Mouse (Mus musculus): ENCODE measurements at regions not wholly inside any gene's neighbourhood (a gene's known extent, or its start where the extent isn't known, plus 50 kb on each side); places are given as distances from the start of the nearest gene placed in this dataset.

DNA sequence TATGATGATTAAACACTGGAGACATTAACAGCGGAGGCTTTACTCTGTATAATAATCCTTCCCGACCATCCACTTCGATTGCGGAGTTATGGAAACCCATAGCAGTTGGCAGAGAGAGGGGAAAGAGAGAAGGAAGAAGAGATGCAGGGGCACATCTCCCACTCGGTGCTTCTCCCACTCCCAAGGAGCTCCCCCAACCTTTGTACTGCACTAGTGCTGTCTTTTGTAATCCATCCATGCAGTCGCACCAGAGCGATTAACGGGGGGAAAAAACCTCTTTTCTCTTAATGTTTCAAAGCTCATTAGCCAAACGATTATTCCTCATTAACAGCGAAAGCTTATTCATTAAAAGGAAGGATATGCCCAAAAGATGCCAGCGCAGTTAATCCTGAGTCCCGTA is 244.6 kb upstream of the Pmfbp1 start:
- Histone ChIP-seq H3K36me3 (ENCODE audit: control insufficient read depth, insufficient read depth, low read length) (no peaks in the 10 kb centered on the region), H3K4me1 (ENCODE audit: control insufficient read depth, insufficient read depth, insufficient read length, low read length) (no peaks in the 10 kb centered on the region), H3K4me3 (ENCODE audit: low read depth, low read length) (no peak overlapping the region), H3K27me3 (ENCODE audit: control insufficient read depth, insufficient read depth, low read length) (no peaks in the 10 kb centered on the region), H3K27ac (ENCODE audit: insufficient read depth, low read depth, low read length) (no peak overlapping the region)
- 88% methylated on average over 12 of the region's 12 CpGs for WGBS
- TF ChIP-seq CTCF (IDR thresholded peaks at IDR 0.05; ENCODE audit: extremely low read depth, insufficient read length, insufficient replicate concordance, low read depth, low read length): no peak
- TF ChIP-seq POLR2A (IDR thresholded peaks at IDR 0.05; ENCODE audit: low read depth, low read length): no peak

DNA sequence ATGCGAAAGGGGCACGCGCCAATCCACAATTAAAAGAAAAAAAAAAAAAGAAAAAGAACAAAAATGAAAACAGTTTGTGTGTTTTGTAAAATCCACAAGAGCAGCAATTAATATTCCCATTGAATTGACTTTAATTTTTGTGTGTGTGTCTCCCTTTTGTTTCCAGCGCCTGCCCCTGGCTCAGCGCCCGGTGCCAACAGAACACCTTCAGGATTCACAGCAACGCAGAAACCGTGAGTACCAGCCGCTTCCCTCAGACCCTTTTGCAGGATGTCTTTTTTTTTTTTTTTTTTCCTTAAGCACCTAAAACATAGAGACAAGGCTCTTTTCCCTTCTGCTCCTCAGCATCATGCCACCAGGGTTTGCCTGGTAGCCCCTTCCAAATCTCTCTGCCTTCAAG is 244.1 kb upstream of the Pmfbp1 start:
- Histone ChIP-seq H3K4me3 (ENCODE audit: low read depth, low read length) (no peak overlapping the region), H3K4me1 (ENCODE audit: control insufficient read depth, insufficient read depth, insufficient read length, low read length) (no peaks in the 10 kb centered on the region), H3K27me3 (ENCODE audit: control insufficient read depth, insufficient read depth, low read length) (no peaks in the 10 kb centered on the region), H3K27ac (ENCODE audit: insufficient read depth, low read depth, low read length) (no peak overlapping the region), H3K36me3 (ENCODE audit: control insufficient read depth, insufficient read depth, low read length) (no peaks in the 10 kb centered on the region)
- TF ChIP-seq CTCF (IDR thresholded peaks at IDR 0.05; ENCODE audit: extremely low read depth, insufficient read length, insufficient replicate concordance, low read depth, low read length) (no peak), POLR2A (IDR thresholded peaks at IDR 0.05; ENCODE audit: low read depth, low read length) (no peak)
- 88% methylated on average over 9 of the region's 9 CpGs for WGBS

DNA sequence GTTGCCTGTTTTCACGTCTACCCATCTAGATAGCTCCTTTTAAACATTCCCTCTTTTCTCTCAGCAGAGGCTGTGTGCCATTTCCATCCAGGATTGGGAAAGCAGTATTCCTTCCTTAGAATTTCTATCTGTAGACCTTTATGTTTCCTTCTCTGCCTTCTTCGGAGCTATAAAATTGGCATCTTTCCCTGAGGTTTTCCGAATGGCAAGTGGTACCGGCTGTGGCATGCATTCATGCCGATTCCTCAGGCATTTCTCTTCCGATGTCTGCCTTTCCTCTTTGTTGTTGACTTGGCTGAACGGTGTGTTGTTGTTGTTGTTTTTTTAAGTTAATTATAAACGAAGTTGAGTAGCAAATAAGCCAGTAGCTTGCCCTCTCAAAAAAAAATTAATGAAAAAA is 243.3 kb upstream of the Pmfbp1 start:
- WGBS: 77% methylated on average over 8 of the region's 8 CpGs

DNA sequence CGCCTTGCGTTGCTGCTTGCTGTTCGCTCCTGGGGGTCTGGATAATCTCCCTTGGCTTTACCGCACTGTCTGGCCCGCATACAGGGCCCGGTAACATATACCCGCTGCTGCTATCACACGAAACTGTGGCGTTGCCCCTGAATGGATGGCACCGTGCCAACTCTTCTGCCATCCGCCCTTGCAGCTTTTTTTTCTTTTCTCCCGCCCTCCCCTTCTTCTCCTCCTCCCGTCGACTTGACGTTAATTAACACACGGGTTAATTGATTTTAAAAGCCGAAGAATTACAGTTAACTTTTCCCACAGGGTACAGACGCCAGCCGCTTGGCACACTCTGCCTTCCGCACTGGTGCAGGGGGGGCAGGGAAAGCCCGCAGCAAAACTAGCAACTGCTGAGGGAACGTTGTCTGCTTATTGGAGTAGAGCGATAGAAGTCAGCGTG is 242.4 kb upstream of the Pmfbp1 start:
- no peaks in the 10 kb centered on the region for H3K36me3 ChIP-seq (ENCODE audit: control insufficient read depth, insufficient read depth, low read length)
- 72% methylated on average over 24 of the region's 24 CpGs for WGBS
- H3K27me3 ChIP-seq (ENCODE audit: control insufficient read depth, insufficient read depth, low read length): no peaks in the 10 kb centered on the region
- H3K4me1 ChIP-seq (ENCODE audit: control insufficient read depth, insufficient read depth, insufficient read length, low read length): no peaks in the 10 kb centered on the region
- no peak overlapping the region for H3K4me3 ChIP-seq (ENCODE audit: low read depth, low read length)
- TF ChIP-seq CTCF (IDR thresholded peaks at IDR 0.05; ENCODE audit: extremely low read depth, insufficient read length, insufficient replicate concordance, low read depth, low read length) (no peak), POLR2A (IDR thresholded peaks at IDR 0.05; ENCODE audit: low read depth, low read length) (no peak)
- H3K27ac ChIP-seq (ENCODE audit: insufficient read depth, low read depth, low read length): no peak overlapping the region

More for the DNA sequence above, 243.3 kb upstream of the Pmfbp1 start:
- no peaks in the 10 kb centered on the region for H3K27me3 ChIP-seq (ENCODE audit: control insufficient read depth, insufficient read depth, low read length)
- H3K36me3 ChIP-seq (ENCODE audit: control insufficient read depth, insufficient read depth, low read length): no peaks in the 10 kb centered on the region
- H3K4me3 ChIP-seq (ENCODE audit: low read depth, low read length): no peak overlapping the region
- H3K27ac ChIP-seq (ENCODE audit: insufficient read depth, low read depth, low read length): no peak overlapping the region
- TF ChIP-seq POLR2A (IDR thresholded peaks at IDR 0.05; ENCODE audit: low read depth, low read length) (no peak), CTCF (IDR thresholded peaks at IDR 0.05; ENCODE audit: extremely low read depth, insufficient read length, insufficient replicate concordance, low read depth, low read length) (no peak)
- no peaks in the 10 kb centered on the region for H3K4me1 ChIP-seq (ENCODE audit: control insufficient read depth, insufficient read depth, insufficient read length, low read length)

DNA sequence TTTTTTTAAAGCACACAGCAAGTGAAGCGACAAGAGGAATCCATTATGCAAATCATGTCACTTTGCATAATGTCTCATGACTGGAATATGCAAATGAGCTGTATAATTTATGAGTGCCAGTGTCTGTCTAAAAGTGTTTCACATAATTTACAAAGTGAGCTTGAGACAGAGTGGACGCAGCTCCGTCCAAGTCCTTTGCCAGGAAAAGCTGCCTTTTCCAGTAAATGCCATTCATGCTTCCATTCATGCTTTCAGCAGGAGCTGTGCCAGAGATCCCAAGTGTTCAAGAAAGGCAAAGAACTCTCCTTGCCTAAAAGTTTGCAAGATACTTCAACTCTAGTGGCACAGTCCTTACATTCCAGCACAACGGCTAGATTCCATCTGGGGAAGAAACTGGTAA is 241.4 kb upstream of the Pmfbp1 start:
- no peak overlapping the region for H3K4me3 ChIP-seq (ENCODE audit: low read depth, low read length)
- H3K4me1 ChIP-seq (ENCODE audit: control insufficient read depth, insufficient read depth, insufficient read length, low read length): no peaks in the 10 kb centered on the region
- H3K36me3 ChIP-seq (ENCODE audit: control insufficient read depth, insufficient read depth, low read length): no peaks in the 10 kb centered on the region
- no peak for TF ChIP-seq CTCF (IDR thresholded peaks at IDR 0.05; ENCODE audit: extremely low read depth, insufficient read length, insufficient replicate concordance, low read depth, low read length)
- no peak for TF ChIP-seq POLR2A (IDR thresholded peaks at IDR 0.05; ENCODE audit: low read depth, low read length)
- no peaks in the 10 kb centered on the region for H3K27me3 ChIP-seq (ENCODE audit: control insufficient read depth, insufficient read depth, low read length)
- no peak overlapping the region for H3K27ac ChIP-seq (ENCODE audit: insufficient read depth, low read depth, low read length)
- WGBS: 76% methylated on average over 4 of the region's 4 CpGs

DNA sequence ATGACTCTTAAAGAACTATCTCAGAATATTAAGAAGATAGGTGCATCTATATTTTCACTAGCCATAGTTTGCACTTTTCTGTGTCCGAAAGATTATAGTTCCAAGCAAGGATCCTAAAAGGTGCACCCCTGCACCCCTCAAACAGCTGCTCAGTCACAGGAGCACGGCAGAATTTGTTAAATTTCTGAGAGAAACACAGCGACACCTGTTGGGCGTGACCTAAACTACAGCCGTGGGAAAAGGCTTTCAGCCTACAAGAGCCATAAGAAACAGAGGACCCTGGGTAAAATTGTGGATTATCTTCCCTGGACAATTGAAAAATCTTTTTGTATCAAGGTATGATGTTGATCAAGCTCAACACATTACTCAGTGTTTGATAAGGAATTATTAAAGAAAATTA is 214.7 kb upstream of the Pmfbp1 start:
- H3K27me3 ChIP-seq (ENCODE audit: control insufficient read depth, insufficient read depth, low read length): no peaks in the 10 kb centered on the region
- 14% methylated on average over 5 of the region's 5 CpGs for WGBS
- H3K4me1 ChIP-seq (ENCODE audit: control insufficient read depth, insufficient read depth, insufficient read length, low read length): no peaks in the 10 kb centered on the region
- H3K36me3 ChIP-seq (ENCODE audit: control insufficient read depth, insufficient read depth, low read length): no peaks in the 10 kb centered on the region
- no peak for TF ChIP-seq POLR2A (IDR thresholded peaks at IDR 0.05; ENCODE audit: low read depth, low read length)
- peak; percentile 53; the same call in 1 of the 2 replicates for TF ChIP-seq CTCF (IDR thresholded peaks at IDR 0.05; ENCODE audit: extremely low read depth, insufficient read length, insufficient replicate concordance, low read depth, low read length)
- H3K27ac ChIP-seq (ENCODE audit: insufficient read depth, low read depth, low read length): no peak overlapping the region
- H3K4me3 ChIP-seq (ENCODE audit: low read depth, low read length): no peak overlapping the region

DNA sequence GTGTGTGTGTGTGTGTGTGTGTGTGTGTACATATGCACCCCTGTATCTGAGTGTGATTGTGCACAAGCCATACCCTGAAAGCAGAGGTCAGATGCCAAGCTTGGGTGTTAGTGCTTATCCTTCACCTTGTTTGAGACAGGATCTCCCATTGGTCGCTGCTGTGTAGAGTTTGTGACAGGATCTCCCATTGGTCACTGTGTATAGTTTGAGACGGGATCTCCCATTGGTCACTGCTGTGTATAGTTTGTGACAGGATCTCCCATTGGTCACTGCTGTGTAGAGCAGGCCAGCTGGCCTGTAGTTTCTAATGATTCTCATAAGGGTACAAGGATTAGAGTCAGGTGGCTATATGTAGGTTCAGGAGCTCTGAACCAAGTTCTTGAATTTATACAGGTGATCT is 213.3 kb upstream of the Pmfbp1 start:
- Histone ChIP-seq H3K4me1 (ENCODE audit: control insufficient read depth, insufficient read depth, insufficient read length, low read length) (no peaks in the 10 kb centered on the region), H3K36me3 (ENCODE audit: control insufficient read depth, insufficient read depth, low read length) (no peaks in the 10 kb centered on the region), H3K27ac (ENCODE audit: insufficient read depth, low read depth, low read length) (no peak overlapping the region), H3K4me3 (ENCODE audit: low read depth, low read length) (no peak overlapping the region), H3K27me3 (ENCODE audit: control insufficient read depth, insufficient read depth, low read length) (no peaks in the 10 kb centered on the region)
- WGBS: 77% methylated on average over 2 of the region's 2 CpGs
- TF ChIP-seq POLR2A (IDR thresholded peaks at IDR 0.05; ENCODE audit: low read depth, low read length): no peak
- no peak for TF ChIP-seq CTCF (IDR thresholded peaks at IDR 0.05; ENCODE audit: extremely low read depth, insufficient read length, insufficient replicate concordance, low read depth, low read length)

DNA sequence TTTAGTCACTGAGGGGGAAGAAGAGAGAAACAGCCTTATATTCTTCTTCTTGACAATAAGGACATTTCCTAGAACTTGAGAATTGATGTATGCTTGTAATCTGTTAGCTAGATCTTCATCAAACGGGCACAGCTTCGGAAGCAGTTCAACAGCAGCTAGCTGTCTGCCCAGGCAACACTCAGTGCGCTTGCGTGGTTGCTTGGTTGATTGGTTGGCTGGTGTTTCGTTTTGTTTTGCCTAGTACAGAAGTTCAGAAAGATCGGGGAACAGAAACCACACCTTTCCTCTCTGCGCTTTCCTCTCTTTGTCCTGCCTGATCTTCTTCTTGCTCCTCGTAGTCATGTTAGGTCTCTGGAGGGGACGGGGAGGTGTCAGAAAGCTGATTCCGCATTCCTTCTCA is 212.2 kb upstream of the Pmfbp1 start:
- WGBS: 51% methylated on average over 10 of the region's 10 CpGs
- TF ChIP-seq POLR2A (IDR thresholded peaks at IDR 0.05; ENCODE audit: low read depth, low read length): no peak
- TF ChIP-seq CTCF (IDR thresholded peaks at IDR 0.05; ENCODE audit: extremely low read depth, insufficient read length, insufficient replicate concordance, low read depth, low read length): no peak
- H3K4me1 ChIP-seq (ENCODE audit: control insufficient read depth, insufficient read depth, insufficient read length, low read length): no peaks in the 10 kb centered on the region
- no peaks in the 10 kb centered on the region for H3K27me3 ChIP-seq (ENCODE audit: control insufficient read depth, insufficient read depth, low read length)
- no peak overlapping the region for H3K4me3 ChIP-seq (ENCODE audit: low read depth, low read length)
- H3K27ac ChIP-seq (ENCODE audit: insufficient read depth, low read depth, low read length): no peak overlapping the region
- no peaks in the 10 kb centered on the region for H3K36me3 ChIP-seq (ENCODE audit: control insufficient read depth, insufficient read depth, low read length)
